Mouse (Mus musculus) spleen, postnatal 10 days (tissue): ENCODE data around the gene Vcp.

ENCODE experiments used
- DNase-seq, 2 experiments: peaks; one replicate each; pipeline ENCODE4 v3.0.0; 2021 to 2022; ENCODE audit warnings: low spot score in 2 of 2

The Vcp gene

DNA sequence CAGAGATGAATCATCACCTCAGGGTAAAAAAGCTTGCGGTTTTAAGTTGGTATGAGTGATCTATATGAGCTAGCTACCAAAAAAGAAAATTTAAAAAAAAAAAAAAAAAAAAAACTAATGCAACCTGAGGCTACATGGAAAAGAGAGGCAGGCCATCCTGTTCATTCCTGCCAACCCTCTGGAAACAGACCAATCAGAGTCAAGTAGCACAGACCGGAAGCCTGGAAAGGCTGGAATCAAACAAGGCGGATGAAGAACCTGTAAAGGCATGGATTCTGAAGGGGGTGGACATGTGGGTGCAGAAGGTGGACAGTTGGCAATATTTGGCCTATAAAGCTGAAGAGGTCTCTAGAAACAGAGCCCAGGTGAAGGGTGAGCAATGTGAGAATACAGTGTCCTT is 54.9 kb downstream of the Vcp start:
- DNase-seq, result no peak

DNA sequence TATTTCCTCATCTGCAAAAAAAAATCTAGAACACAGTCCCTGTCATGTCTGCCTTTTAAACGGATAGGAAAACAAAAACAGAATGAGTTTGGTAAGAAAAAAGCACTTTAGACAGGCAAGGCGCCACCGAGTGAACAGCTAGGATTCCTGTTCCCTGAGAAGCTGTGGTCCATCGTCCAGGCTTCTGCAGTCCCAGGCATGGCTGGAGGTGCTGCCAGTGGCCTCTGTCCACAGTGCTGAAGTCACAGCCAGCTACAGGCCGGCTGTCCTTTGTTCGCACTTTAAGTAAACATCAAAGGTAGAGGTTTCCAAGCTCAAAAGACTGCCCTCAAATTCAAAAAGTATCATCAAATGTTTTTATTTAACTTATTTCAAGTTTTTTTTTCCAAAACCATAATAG is 55.3 kb downstream of the Vcp start:
- no peak for DNase-seq

- DNase-seq, result no peak
Measured at GRCm38 (mm10) chr4:42944185-42944584, 56.1 kb downstream of the Vcp start.

- DNase-seq, result no peak
Measured at GRCm38 (mm10) chr4:42943341-42943740, 57.0 kb downstream of the Vcp start.

- no peak for DNase-seq
Measured at GRCm38 (mm10) chr4:42941396-42941795, 58.9 kb downstream of the Vcp start.

GRCm38 (mm10) chr4:42933630-42934029 is 66.7 kb downstream of the Vcp start:
- peak in 1 of 2 experiments; percentile 47 for DNase-seq

- DNase-seq, result peak in 1 of 2 experiments; percentile 3
Measured at GRCm38 (mm10) chr4:42932229-42932969, 67.9 kb downstream of the Vcp start.
